Comparison of ENCODE assay signal across 8 mouse cellular contexts in genomic region chr10:86704589-86705191, GRCm38 (mm10). TPM values are rescaled to one million over a fixed set of nuclear protein-coding genes. Genes with fewer than 3 reads are reported as not detected.
DNase-seq lines count a peak whose midpoint lies in the region; ATAC-seq and TF ChIP-seq lines count a peak whose summit lies in the region.

No protein-coding gene starts in this region.

- peak overlapping the region; percentile 60 for H3K4me3 ChIP-seq in thymus, adult 2 months (ENCODE audit: control insufficient read depth, insufficient read depth, low read length)
- peak overlapping the region; percentile 72 for H3K4me3 ChIP-seq in forebrain, embryonic 15.5 days
- peak overlapping the region; percentile 94 for H3K4me3 ChIP-seq in hindbrain, embryonic 16.5 days (ENCODE audit: low read length)
- peak overlapping the region; percentile 91 for H3K4me3 ChIP-seq in liver, embryonic 16.5 days (ENCODE audit: low read depth, low read length)
- peak overlapping the region; percentile 97 for H3K4me3 ChIP-seq in myocyte

- ATAC-seq in forebrain, embryonic 15.5 days (replicated peaks) = no peak; the same call in 1 of the 2 replicates
- ATAC-seq in hindbrain, embryonic 16.5 days = no peak
- ATAC-seq in liver, embryonic 16.5 days (ENCODE audit: low read depth) = no peak

- H3K36me3 ChIP-seq in thymus, adult 2 months (ENCODE audit: control insufficient read depth, insufficient read depth, low read length) = peaks cover 29% of the 10 kb centered on the region
- H3K36me3 ChIP-seq in forebrain, embryonic 15.5 days = peaks cover 29% of the 10 kb centered on the region
- H3K36me3 ChIP-seq in hindbrain, embryonic 16.5 days (ENCODE audit: control insufficient read depth, insufficient read depth, low read length) = peaks cover 27% of the 10 kb centered on the region
- H3K36me3 ChIP-seq in liver, embryonic 16.5 days (ENCODE audit: control insufficient read depth, insufficient read depth) = peaks cover 25% of the 10 kb centered on the region
- H3K36me3 ChIP-seq in myocyte (ENCODE audit: control insufficient read depth, insufficient read depth) = peaks cover 39% of the 10 kb centered on the region

- peak overlapping the region; percentile 14 for H3ac ChIP-seq in myocyte (ENCODE audit: control insufficient read depth, insufficient read length)

- H3K4me2 ChIP-seq in forebrain, embryonic 15.5 days (replicated peaks) = peak overlapping the region; percentile 75
- peak overlapping the region; percentile 87 for H3K4me2 ChIP-seq in hindbrain, embryonic 16.5 days (ENCODE audit: low read length)
- H3K4me2 ChIP-seq in liver, embryonic 16.5 days (ENCODE audit: low read depth, low read length) = peak overlapping the region; percentile 85
- H3K4me2 ChIP-seq in myocyte (ENCODE audit: low read depth) = peak overlapping the region; percentile 90

- H3K79me2 ChIP-seq in myocyte (ENCODE audit: control insufficient read depth, insufficient read depth) = peaks cover 54% of the 10 kb centered on the region

- H3K27me3 ChIP-seq in thymus, adult 2 months (ENCODE audit: control insufficient read depth, insufficient read depth, low read length) = no peaks in the 10 kb centered on the region
- H3K27me3 ChIP-seq in forebrain, embryonic 15.5 days = no peaks in the 10 kb centered on the region
- no peaks in the 10 kb centered on the region for H3K27me3 ChIP-seq in hindbrain, embryonic 16.5 days (replicated peaks; ENCODE audit: control insufficient read depth, insufficient read depth, low read length)
- no peaks in the 10 kb centered on the region for H3K27me3 ChIP-seq in liver, embryonic 16.5 days (ENCODE audit: control insufficient read depth, insufficient read depth, low read depth, low read length)
- H3K27me3 ChIP-seq in myocyte (ENCODE audit: control insufficient read depth, insufficient read depth, insufficient read length) = no peaks in the 10 kb centered on the region

- no peaks in the 10 kb centered on the region for H3K9me3 ChIP-seq in forebrain, embryonic 15.5 days
- H3K9me3 ChIP-seq in hindbrain, embryonic 16.5 days (ENCODE audit: control insufficient read depth, low read length) = no peaks in the 10 kb centered on the region
- no peaks in the 10 kb centered on the region for H3K9me3 ChIP-seq in liver, embryonic 16.5 days (replicated peaks; ENCODE audit: control insufficient read depth, low read length)

- H3K4me1 ChIP-seq in thymus, adult 2 months (replicated peaks; ENCODE audit: control insufficient read depth, insufficient read depth, low read length) = peaks cover 11% of the 10 kb centered on the region
- peaks cover 53% of the 10 kb centered on the region for H3K4me1 ChIP-seq in forebrain, embryonic 15.5 days
- H3K4me1 ChIP-seq in hindbrain, embryonic 16.5 days (ENCODE audit: control insufficient read depth, insufficient read depth, low read depth, low read length) = peaks cover 45% of the 10 kb centered on the region
- H3K4me1 ChIP-seq in liver, embryonic 16.5 days (ENCODE audit: control insufficient read depth, low read depth, low read length) = peaks cover 38% of the 10 kb centered on the region

- under 1% methylated on average over 33 of the region's 33 CpGs for WGBS in thymus, adult 2 months
- WGBS in forebrain, embryonic 15.5 days = under 1% methylated on average over 33 of the region's 33 CpGs
- 0% methylated on average over 32 of the region's 33 CpGs for WGBS in hindbrain, embryonic 16.5 days
- under 1% methylated on average over 33 of the region's 33 CpGs for WGBS in liver, embryonic 16.5 days (ENCODE audit: insufficient replicate concordance)

- no peak for TF ChIP-seq CTCF in thymus, adult 2 months (IDR thresholded peaks at IDR 0.05; ENCODE audit: borderline replicate concordance, control insufficient read depth, extremely low read depth, insufficient read depth, low read length, poor library complexity)

- peak overlapping the region; percentile 86 for H3K9ac ChIP-seq in forebrain, embryonic 15.5 days (replicated peaks)
- peak overlapping the region; percentile 92 for H3K9ac ChIP-seq in hindbrain, embryonic 16.5 days (ENCODE audit: low read depth, low read length)
- peak overlapping the region; percentile 91 for H3K9ac ChIP-seq in liver, embryonic 16.5 days (ENCODE audit: low read depth, low read length)

- TF ChIP-seq POLR2A in thymus, adult 2 months (IDR thresholded peaks at IDR 0.05; ENCODE audit: control insufficient read depth, extremely low read depth, insufficient read depth, low read length, poor library complexity) = no peak
- no peak for TF ChIP-seq POLR2A in myocyte (IDR thresholded peaks at IDR 0.05; ENCODE audit: insufficient read length, low read depth)

- H3K27ac ChIP-seq in thymus, adult 2 months (ENCODE audit: control insufficient read depth, insufficient read depth, low read length) = peak overlapping the region; percentile 14; the same call in 1 of the 2 replicates
- H3K27ac ChIP-seq in forebrain, embryonic 15.5 days (replicated peaks) = peak overlapping the region; percentile 97
- H3K27ac ChIP-seq in hindbrain, embryonic 16.5 days (ENCODE audit: low read depth, low read length) = peak overlapping the region; percentile 95
- peak overlapping the region; percentile 90 for H3K27ac ChIP-seq in liver, embryonic 16.5 days (ENCODE audit: low read length)

- peak; percentile 27 for DNase-seq in thymus, adult 2 months
- DNase-seq in thymus, postnatal 4 days = no peak
- peak; percentile 6 to 21 for DNase-seq in adrenal gland, postnatal 4 days (ENCODE audit: low spot score in 2 of 2)
- peak; percentile 21 for DNase-seq in urinary bladder, postnatal 25 days (ENCODE audit: low spot score)

TF ChIP-seq in myocyte, 11 proteins besides CTCF, POLR2A, EP300 and RAD21:
- TF ChIP-seq MYOG (IDR thresholded peaks at IDR 0.05; ENCODE audit: control insufficient read depth in 1 of 3, insufficient read depth in 1 of 3, insufficient read length in 2 of 3, low read depth in 2 of 3) (peak in 1 of 3 experiments; percentile 17), REST (IDR thresholded peaks at IDR 0.05; ENCODE audit: insufficient read depth, insufficient read length) (no peak)

RNA-seq across cellular contexts. Expression of gene Hsp90b1, which starts 0.6 kb away (rescaled TPM):
- polyA plus RNA-seq in thymus, adult 2 months (2012; rRNA removed) = 34.6 and 38.1 TPM in 2 replicates
- total RNA-seq in adrenal gland, postnatal 4 days (2021) = 100 to 1,000 TPM; 505 to 525 TPM
- 276 and 292 TPM in 2 replicates for polyA plus RNA-seq in forebrain, embryonic 15.5 days (2015; fragmentation: Nextera tagmentation; extraction: Ambion mirVana)
- polyA plus RNA-seq in hindbrain, embryonic 16.5 days (2015; fragmentation: Nextera tagmentation; extraction: Ambion mirVana) = 312 and 331 TPM in 2 replicates
- 301 and 321 TPM in 2 replicates for polyA plus RNA-seq in liver, embryonic 16.5 days (2015; fragmentation: Nextera tagmentation; extraction: Ambion mirVana)
- 138 TPM for polyA plus RNA-seq in myocyte (2012; fragmentation: generic; extraction: Trizol)

RNA-seq across cellular contexts. Expression of gene Ttc41, which starts 0.9 kb away (rescaled TPM):
- 0.93 and 1.0 TPM in 2 replicates for polyA plus RNA-seq in thymus, adult 2 months (2012; rRNA removed)
- total RNA-seq in adrenal gland, postnatal 4 days (2021) = 1 to 10 TPM; 2.8 to 4.3 TPM
- polyA plus RNA-seq in forebrain, embryonic 15.5 days (2015; fragmentation: Nextera tagmentation; extraction: Ambion mirVana) = 1.3 and 1.5 TPM in 2 replicates
- 2.0 and 2.6 TPM in 2 replicates for polyA plus RNA-seq in hindbrain, embryonic 16.5 days (2015; fragmentation: Nextera tagmentation; extraction: Ambion mirVana)
- polyA plus RNA-seq in liver, embryonic 16.5 days (2015; fragmentation: Nextera tagmentation; extraction: Ambion mirVana) = 0.32 and 0.42 TPM in 2 replicates
- 0.40 TPM for polyA plus RNA-seq in myocyte (2012; fragmentation: generic; extraction: Trizol)

RNA-seq across cellular contexts. Expression of gene Gm49358, which starts 59.1 kb away (rescaled TPM):
- polyA plus RNA-seq in thymus, adult 2 months (2012; rRNA removed) = not detected in 2 replicates
- 1 to 10 TPM; 4.8 to 6.2 TPM for total RNA-seq in adrenal gland, postnatal 4 days (2021)
- not detected in 2 replicates for polyA plus RNA-seq in forebrain, embryonic 15.5 days (2015; fragmentation: Nextera tagmentation; extraction: Ambion mirVana)
- not detected in 2 replicates for polyA plus RNA-seq in hindbrain, embryonic 16.5 days (2015; fragmentation: Nextera tagmentation; extraction: Ambion mirVana)
- not detected in 2 replicates for polyA plus RNA-seq in liver, embryonic 16.5 days (2015; fragmentation: Nextera tagmentation; extraction: Ambion mirVana)
- polyA plus RNA-seq in myocyte (2012; fragmentation: generic; extraction: Trizol) = not detected

Comparison
In these comparisons a context has a peak if more than half of its experiments do, and no peak if none do; other contexts are left out.
1. H3K27ac ChIP-seq: peak in every context shown above with its lines; median percentile 97 in forebrain, embryonic 15.5 days; 95 in hindbrain, embryonic 16.5 days; 90 in liver, embryonic 16.5 days; 14 in thymus, adult 2 months.